Mouse (Mus musculus) kidney, adult 2 months (tissue): Measurements from ENCODE around the gene Daam1.

Source experiments
- CTCF ChIP-seq: fragments of 200-500 bp; conservative IDR thresholded peaks from 2 replicates; pipeline ENCODE4 v1.5.1; 2011; ENCODE audit warnings: low read depth, mild to moderate bottlenecking, control low read depth, low read length, moderate library complexity, mixed read lengths; ENCODE audit not compliant: insufficient read depth, insufficient read length
- POLR2A ChIP-seq: fragments of 200-500 bp; IDR thresholded peaks from one replicate; pipeline ENCODE4 v1.6.1; 2011; ENCODE audit warnings: low read depth, low read length, control low read depth

DNA sequence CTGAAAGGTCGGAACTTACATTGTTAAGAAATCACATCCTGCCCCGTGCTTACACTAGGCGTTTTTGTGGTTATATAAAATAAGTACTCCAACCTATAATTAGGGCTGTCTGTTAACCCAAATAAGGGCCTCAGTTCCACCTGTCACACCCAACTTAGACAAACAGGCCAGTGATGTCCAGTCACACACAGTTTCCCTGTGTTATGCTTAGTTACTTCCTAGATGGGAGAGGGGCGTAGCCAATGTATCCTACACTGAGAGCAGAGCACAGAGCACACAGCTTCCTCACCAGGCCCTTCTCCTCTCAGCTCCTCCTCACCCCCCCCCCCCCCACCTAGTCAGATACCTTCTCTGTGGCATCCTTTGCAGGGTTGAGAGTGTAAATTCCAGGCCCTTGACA lies 41.5 kb downstream of the Daam1 start:
- TF ChIP-seq POLR2A (no peak), CTCF (no peak)
